Mouse (Mus musculus): ENCODE measurements around the gene Orai2. TPM values are rescaled to one million over a fixed set of nuclear protein-coding genes. Genes with fewer than 3 reads are reported as not detected.

Gene Orai2
- total and polyA plus RNA-seq, 3 experiments = 33.6 to 35.7 TPM; not detected in 1

DNA sequence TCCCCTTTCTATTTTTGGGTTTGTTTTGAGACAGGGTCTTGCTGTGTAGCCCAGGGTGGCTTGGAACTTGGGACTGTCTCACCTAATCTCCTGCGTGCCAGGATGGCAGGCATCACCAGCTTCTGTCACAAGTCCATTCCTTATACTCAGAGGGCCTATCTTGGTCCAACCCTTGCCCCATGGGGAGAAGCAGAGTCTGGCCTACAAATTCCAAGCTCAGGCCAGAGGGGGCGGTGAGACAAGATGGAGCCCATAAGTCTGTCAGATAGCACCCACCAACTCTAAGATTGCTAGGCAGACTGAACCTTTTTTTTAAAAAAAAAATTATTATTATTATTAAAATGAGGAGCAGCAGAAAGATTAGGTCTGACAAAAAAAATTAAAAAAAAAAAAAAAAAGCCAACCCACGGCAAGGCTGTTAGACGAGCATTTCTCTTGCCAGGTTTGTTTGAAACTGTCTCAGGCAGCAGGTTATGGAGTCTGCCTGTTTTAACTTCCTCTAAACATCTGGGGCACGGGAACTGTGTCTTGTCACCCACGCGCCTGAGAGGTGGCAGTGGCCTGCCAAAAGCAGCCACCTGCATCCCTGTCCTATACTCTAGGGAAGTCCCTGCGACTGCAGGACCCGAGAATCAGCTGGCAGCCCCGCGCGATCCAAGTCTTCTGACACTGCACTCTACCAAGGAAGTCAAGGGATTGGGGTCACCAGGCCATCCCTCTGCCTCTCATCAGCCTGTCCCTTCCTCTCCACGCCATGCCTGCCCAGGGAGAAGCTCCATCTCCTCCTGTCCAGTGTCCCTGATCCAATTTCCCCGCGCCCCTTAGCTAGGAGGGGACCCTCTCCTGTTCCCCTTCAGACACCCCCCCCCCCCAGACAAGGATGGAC is 644 bp downstream of the Orai2 start (continued):
- TF ChIP-seq CHD1 (IDR thresholded peaks at IDR 0.05; ENCODE audit: low read depth, low read length) = no peak; the same call in 1 of the 2 replicates
- TF ChIP-seq GATA1 (IDR thresholded peaks at IDR 0.05; ENCODE audit: low read depth, low read length) = no peak
- TF ChIP-seq MYC (IDR thresholded peaks at IDR 0.05; ENCODE audit: low read depth, low read length) = peak; percentile 57; the same call in 1 of the 2 replicates
- TF ChIP-seq MEF2A (IDR thresholded peaks at IDR 0.05; ENCODE audit: extremely low read depth, insufficient replicate concordance, low read depth, low read length, poor library complexity, severe bottlenecking) = no peak
- no peak for TF ChIP-seq MYB (IDR thresholded peaks at IDR 0.05; ENCODE audit: low read depth, low read length)
- no peak for TF ChIP-seq MAFK (IDR thresholded peaks at IDR 0.05; ENCODE audit: borderline replicate concordance, low read depth, low read length)
- 0 out of 2 replicates have a peak, but pooled peaks have one; percentile 18 for TF ChIP-seq TCF12 (IDR thresholded peaks at IDR 0.05; ENCODE audit: low read depth, low read length)
- no peak for TF ChIP-seq RCOR1 (IDR thresholded peaks at IDR 0.05; ENCODE audit: low read depth, low read length)
- no peak for TF ChIP-seq POLR2AphosphoS5 (IDR thresholded peaks at IDR 0.05; ENCODE audit: borderline replicate concordance, low read depth, low read length)
- TF ChIP-seq CTCF (IDR thresholded peaks at IDR 0.05 in 2 of 3, conservative IDR thresholded peaks at IDR 0.05 in 1 of 3; ENCODE audit: control insufficient read depth in 1 of 3, insufficient read depth in 1 of 3, low read depth in 2 of 3, low read length in 3 of 3, poor library complexity in 1 of 3, severe bottlenecking in 1 of 3) = no peak
- TF ChIP-seq GABPA (IDR thresholded peaks at IDR 0.05; ENCODE audit: low read depth, low read length) = no peak
- no peak for TF ChIP-seq ZKSCAN1 (IDR thresholded peaks at IDR 0.05; ENCODE audit: low read depth, low read length)
- TF ChIP-seq E2F4 (IDR thresholded peaks at IDR 0.05; ENCODE audit: borderline replicate concordance, low read depth, low read length) = no peak
- TF ChIP-seq UBTF (IDR thresholded peaks at IDR 0.05; ENCODE audit: borderline replicate concordance, insufficient read depth, low read depth, low read length) = no peak
- no peak for TF ChIP-seq USF1 (IDR thresholded peaks at IDR 0.05; ENCODE audit: low read depth, low read length)

DNA sequence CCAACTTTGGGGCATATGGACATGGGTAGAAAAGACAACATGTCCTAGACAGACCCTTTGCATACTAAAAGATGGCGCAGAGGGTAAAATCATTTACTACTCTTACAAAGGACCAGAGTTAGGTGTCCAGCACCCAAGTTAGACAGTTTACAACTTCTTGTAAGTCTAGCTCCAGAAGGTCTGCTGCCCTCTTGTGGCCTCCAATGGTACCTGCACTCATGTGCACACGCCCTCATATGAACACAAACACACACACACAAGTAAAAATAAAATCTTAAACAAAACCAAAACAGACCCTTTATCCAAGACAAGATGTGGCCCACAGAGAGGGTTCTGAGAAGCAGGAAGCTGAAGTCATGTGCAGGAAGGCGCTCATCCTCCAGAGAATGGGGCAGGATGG is 2.4 kb downstream of the Orai2 start:
- no peak overlapping the region for H3K9ac ChIP-seq (ENCODE audit: control insufficient read depth, low read depth, low read length, poor library complexity, severe bottlenecking)
- H3K79me2 ChIP-seq (ENCODE audit: control insufficient read depth, insufficient read depth, low read length, poor library complexity) = peaks cover 14% of the 10 kb centered on the region
- DNase-seq (ENCODE audit: low read depth, low spot score) = peak; percentile 54
- no peak overlapping the region for H3K4me3 ChIP-seq (ENCODE audit: control insufficient read depth in 1 of 2, insufficient read depth in 1 of 2, low read depth in 2 of 2, low read length in 2 of 2)
- no peaks in the 10 kb centered on the region for H3K27me3 ChIP-seq (ENCODE audit: control insufficient read depth in 1 of 2, insufficient read depth in 2 of 2, low read length in 2 of 2)
- no peak overlapping the region for H3K27ac ChIP-seq (ENCODE audit: control insufficient read depth, low read depth, low read length)
- peaks cover 2 to 9% of the 10 kb centered on the region in 2 experiments; a peak in 3 of 4 replicates for H3K36me3 ChIP-seq (ENCODE audit: control insufficient read depth in 1 of 2, insufficient read depth in 2 of 2, low read length in 2 of 2)
- TF ChIP-seq SMC3 (IDR thresholded peaks at IDR 0.05; ENCODE audit: low read depth, low read length) (peak; percentile 18), CTCF (IDR thresholded peaks at IDR 0.05 in 2 of 3, conservative IDR thresholded peaks at IDR 0.05 in 1 of 3; ENCODE audit: control insufficient read depth in 1 of 3, insufficient read depth in 1 of 3, low read depth in 2 of 3, low read length in 3 of 3, poor library complexity in 1 of 3, severe bottlenecking in 1 of 3) (peak; percentile 57 to 64 (median 59)), MYC (IDR thresholded peaks at IDR 0.05; ENCODE audit: low read depth, low read length) (no peak), RAD21 (IDR thresholded peaks at IDR 0.05; ENCODE audit: low read depth, low read length) (peak; percentile 13), ZNF384 (IDR thresholded peaks at IDR 0.05; ENCODE audit: low read depth, low read length) (no peak), UBTF (IDR thresholded peaks at IDR 0.05; ENCODE audit: borderline replicate concordance, insufficient read depth, low read depth, low read length) (no peak)
- H3K4me1 ChIP-seq (ENCODE audit: control insufficient read depth in 1 of 2, insufficient read depth in 2 of 2, low read length in 2 of 2) = peaks cover 0 to 18% of the 10 kb centered on the region in 2 experiments
- H3K9me3 ChIP-seq (replicated peaks; ENCODE audit: insufficient read depth, low read length) = no peaks in the 10 kb centered on the region

All from MEL (cell line).